Mouse (Mus musculus) embryo, embryonic 10.5 days (tissue): ENCODE data around the gene Dpm3.
"Not testable (repeated sequence)": the region's sequence is repeated elsewhere in the genome, so short reads cannot be mapped to it uniquely, and the experiment has no call there.

Experiments used
- DNase-seq: peaks from one replicate; pipeline ENCODE4 v3.0.0-alpha.2; 2015; ENCODE audit warnings: low spot score

Gene Dpm3

DNA sequence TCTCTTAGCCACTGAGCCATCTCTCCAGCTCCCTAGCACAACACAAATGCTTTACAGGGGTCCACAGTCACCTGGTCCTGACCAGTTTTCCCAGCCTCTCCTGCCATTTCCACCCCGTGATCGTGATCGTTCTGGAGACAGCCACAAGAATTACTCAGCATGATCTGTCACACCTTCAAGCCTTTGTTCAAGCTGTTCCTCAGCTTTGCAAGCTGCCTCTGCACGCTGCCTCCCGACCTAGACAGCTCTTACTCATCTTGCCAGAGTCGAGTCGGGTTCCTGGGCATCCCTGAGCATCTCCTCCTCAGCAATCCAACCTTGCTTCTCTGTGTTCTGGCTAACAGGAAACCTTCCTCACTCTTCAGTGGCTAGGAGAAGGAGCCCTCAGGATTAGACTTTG, at the start of gene Dpm3:
Dpm3 (plus strand) TSS at position 283 of the 400 bp plus-strand sequence.
- no peak for DNase-seq

DNA sequence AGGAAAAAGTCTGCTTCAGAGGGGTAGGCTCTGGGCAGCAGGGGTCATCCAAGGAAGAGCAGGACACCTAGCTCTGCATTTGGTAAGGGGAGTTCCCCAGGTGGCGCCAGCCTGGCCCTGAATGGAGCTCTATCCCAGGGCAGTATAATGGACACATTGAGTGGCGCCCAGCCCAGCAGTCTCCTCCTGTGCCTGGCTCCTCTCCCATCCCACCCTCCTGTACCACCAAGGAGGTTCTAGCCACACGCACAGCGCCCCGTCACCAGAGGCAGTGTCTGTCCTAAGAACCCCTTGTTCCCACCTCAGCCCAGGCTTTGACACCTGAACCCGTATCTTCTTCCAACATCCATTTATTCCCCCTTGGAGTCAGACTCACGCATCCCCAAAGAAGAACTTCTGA, 49.4 kb upstream of the Dpm3 start:
- no peak for DNase-seq

DNA sequence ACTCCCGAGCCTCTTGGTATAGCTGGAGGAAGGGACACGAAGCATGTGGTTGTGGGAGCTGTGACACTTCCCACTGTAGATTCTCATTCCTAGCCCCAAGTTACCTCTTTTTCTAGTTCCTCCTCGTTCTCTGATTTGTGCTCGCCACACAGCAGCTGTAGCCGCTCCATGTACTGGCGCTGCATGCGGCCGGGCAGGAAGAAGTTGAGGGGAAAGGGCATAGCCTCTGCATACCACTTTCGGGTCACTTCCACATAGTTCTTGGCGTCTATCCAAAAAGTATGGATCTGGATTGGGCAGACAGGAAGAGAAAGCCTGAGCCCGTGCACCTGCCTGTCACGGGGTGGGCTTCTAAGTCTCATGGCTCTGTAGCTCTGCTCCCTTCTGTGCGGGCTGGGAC, 49.0 kb upstream of the Dpm3 start:
- DNase-seq, result no peak

DNA sequence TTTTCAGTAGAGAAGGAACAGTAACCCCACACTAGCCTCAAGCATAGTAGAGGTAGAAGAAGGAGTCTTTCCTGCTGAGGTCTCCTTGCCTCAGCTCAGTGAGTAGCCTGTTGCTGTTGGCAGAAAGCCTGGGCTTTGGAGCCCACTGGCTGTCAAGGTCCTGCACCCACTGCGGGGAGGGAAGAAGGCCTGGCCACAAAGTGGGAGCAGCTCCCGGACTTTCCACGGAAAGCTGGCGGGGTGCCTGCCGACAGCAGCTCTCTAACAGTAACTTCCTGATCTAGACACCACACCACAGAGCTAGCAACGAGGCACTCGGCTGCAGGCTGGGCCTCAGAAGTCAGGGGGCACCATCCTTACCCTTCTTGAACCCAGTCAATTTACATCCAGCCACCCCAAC, 48.4 kb upstream of the Dpm3 start:
- DNase-seq, result no peak

DNA sequence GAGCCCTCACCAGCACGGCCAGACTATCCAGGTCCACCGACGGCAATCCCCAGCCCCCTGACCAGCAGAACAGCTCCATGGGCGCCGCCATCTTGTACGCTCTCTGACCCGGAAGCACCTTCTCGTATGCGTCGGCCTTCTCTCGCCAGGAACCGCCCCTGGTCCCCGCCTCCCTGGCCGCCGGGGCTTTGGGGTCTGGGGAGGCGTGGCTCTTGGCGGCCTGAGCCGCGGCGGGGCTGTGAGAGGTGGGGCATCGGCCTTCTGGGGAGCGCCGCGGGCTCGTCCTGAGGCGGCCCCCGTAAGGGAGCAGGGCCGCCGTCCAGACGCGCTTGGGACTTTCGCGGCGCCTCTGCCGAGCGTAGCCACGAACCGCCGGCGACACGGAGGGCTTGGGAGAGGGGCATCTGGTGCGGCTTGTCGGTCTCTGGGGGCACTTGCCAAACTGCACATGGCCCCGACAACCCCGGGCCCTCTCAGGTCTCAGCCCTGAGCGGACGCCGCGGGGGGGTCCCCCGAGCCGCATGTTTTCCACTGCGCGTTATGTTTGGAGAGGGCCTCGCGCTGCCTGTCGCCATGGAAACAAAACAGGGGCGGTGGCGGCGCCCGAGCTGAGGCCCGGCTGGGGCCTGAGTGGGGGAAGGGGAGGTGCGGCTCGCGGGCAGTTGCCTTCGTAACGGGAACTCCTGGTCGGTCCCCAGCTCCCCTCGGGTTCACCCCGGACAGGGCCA, 45.2 kb upstream of the Dpm3 start:
- peak; percentile 98 for DNase-seq

DNA sequence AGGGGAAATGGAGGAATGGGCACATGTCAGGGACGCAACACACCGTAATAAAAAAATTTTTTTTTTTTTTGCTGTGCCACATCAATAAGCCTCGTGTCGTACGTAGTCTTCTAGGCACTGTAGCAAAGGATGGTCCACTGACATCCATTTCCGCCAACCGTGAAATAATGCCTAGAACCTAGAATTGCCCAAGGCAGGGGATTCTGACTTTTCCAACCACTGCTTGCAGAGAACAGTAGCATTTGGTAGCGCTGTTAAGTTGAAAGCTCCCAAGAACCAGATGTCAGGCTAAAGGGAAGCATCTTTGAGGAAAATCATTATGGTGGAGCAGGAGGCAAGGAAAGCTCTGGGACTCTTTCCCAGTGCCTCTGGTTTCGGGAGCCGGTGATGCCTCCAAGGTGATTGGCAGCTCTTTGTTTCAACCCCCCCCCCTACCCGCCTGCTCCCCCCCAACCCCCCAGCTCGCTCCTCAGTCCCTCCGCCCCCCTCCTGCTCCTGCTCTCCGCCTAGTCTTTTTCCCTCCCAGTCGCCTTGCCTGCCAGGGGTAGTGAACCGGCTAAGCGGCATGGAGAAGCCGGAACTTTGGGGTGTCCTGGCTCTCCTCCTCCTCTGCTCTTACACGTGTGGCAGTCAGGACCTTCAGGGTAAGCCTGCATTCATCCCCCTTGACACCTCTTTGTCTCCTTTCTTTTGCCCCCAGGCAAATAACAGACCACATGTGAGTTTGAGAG, 44.3 kb upstream of the Dpm3 start, which contains the start of gene Thbs3:
Thbs3 (plus strand) TSS at position 500 of the 731 bp plus-strand sequence.
- peak; percentile 76 for DNase-seq

DNA sequence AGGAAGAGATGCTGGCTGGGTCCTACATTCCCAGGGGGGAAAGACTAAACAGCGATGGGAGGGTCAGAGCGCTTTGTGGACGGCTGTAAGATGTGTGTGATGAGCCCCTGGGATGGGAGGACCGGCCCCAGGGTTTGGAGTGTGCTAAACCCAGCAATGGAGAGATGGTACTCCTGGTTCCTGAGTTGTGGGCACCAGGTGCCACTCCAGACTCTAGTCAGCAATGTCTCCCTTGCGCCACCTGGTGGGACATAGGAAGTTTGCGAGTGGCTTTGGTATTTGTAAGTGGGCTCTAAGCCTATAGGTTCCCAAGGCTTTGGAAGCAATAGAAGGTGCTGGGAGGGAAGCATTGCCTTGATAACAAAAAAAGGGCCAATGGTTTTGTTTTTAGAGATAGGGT, 43.3 kb upstream of the Dpm3 start:
- DNase-seq, result peak; percentile 97

DNA sequence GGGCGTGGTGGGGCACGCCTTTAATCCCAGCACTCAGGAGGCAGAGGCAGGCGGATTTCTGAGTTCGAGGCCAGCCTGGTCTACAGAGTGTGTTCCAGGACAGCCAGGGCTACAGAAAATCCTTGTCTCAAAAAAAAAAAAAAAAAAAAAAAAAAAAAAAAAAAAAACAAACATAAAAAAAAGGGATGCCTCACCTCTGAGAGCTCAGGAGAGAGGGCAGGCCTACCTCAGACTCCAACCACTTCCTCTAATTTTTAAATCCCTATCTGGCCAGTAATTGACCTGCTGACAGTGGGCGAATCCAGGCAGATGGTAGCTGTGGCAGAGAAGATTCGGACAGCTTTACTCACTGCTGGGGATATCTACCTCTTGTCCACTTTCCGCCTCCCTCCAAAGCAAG, 42.8 kb upstream of the Dpm3 start:
- not testable (repeated sequence) for DNase-seq

DNA sequence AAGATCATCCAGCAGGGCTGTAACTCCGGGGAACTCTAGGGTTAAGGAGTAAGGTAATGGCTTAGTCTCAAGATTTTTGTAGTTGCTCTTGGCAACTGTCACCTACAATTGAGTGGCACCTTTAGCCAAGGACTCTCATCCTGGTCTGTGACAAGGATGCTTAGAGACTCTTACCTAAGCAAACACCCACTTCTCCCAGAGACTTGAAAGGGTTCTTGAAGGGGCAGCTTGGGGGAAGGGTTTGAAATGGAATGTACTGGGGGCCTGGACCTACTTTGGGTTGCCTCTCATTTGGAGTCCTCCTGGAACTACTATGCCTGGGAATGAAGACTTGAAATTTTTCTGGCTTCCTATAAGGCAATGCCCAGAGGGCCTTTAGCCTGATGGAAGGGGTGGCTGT, 40.9 kb upstream of the Dpm3 start:
- DNase-seq, result no peak

DNA sequence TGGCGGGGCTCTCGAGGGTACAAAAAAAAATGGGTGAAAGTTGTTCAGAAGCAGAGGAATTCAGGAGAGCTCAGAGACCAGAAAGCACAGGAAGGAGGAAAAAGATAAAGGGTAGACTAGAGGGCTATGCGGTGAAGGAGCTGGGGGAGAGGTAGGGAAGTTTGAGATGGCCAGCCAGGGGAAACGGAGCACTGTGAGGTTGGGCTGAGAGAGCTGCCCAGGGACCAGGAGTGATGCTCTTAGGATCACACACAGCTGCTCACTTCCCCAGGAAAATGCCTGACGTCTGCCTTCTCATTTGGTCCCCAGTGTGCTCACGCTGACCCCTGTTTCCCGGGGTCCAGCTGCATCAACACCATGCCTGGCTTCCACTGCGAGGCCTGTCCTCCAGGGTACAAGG, 39.6 kb upstream of the Dpm3 start:
- no peak for DNase-seq

DNA sequence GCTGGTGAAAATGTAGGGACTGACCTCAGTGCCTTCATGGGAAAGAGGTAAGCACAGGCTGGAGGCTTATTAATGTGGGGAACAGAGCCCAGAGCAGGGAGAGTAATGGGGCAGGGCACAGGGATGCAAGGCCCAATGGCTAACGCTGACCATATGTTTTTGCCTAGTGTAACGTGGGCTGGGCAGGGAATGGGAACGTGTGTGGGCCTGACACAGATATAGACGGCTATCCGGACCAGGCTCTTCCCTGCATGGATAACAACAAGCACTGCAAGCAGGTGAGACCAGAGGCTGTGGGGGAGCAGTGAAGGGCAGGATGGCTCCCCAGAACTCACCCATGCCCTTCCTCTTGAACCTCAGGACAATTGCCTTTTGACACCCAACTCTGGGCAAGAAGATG, 38.0 kb upstream of the Dpm3 start:
- DNase-seq, result no peak

DNA sequence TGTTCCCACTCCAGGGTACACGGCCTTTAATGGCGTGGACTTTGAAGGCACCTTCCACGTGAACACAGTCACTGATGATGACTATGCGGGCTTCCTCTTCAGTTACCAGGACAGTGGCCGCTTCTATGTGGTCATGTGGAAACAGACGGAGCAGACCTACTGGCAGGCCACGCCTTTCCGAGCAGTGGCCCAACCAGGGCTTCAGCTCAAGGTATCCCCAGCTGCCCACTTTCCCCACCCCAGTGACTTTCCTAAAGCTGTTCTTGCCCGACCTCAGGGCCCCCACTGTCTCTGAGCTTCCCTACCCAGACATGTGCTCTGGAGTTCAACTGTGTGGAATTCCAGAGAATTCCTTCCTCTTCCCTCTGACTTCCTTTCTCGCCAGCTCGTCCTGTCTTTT, 34.4 kb upstream of the Dpm3 start:
- no peak for DNase-seq

DNA sequence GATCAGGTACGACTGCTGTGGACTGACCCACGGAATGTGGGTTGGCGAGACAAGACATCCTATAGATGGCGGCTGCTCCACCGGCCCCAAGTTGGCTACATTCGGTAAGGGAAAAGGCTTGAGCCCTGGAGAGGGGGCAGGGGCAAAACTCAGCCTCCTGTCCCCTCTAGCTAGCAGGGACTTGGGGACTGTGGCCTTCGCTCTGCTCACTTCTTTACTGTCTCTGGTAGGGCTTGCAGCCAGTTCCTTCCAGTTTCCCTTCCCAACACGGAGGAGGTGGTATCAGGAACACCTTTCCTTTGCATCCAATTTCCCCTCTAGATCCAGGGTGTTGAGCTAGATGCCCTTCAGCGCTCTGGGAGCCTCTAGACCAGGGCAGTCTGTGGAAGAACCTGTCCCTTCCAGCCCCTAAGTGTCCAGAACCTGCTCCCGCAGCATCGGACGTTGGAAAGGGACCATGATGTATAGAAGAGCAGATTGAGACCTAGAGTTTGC, 33.8 kb upstream of the Dpm3 start:
- no peak for DNase-seq

DNA sequence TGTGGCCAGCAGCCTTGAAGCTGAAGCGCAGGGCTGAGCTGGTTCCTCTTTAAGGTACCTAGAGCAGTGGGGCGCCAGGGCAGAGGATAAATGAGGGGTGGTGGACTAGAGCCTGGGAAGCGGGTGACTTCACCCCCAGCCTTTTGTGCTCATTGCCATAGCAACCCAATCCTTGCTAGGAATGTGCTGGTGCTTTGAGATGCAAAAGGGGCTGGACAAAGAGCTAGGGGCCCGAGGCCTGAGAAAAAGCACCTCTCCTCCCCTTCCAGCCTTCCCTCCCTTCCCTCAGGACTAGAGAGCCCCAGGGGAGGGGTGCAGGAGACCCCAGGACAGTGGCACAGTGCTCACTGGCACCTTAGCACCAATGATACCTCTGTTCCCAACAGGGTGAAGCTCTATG, 33.2 kb upstream of the Dpm3 start:
- DNase-seq, result peak; percentile 92

DNA sequence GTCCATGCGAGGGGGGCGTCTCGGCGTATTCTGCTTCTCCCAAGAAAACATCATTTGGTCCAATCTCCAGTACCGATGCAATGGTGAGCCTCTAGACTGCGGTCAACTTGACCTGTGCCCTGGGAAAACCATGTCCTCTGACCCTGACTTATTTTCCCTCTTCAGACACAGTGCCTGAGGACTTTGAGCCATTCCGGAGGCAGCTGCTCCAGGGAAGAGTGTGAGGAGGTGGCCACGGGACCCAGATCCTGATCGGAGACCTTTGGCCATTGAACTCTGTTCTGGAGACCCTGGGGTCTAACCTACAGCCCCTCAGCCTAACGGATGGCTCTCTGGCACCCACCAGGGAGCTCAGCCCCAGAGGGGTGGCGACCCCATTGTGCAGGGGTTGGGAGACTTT, 32.8 kb upstream of the Dpm3 start:
- DNase-seq, result no peak

DNA sequence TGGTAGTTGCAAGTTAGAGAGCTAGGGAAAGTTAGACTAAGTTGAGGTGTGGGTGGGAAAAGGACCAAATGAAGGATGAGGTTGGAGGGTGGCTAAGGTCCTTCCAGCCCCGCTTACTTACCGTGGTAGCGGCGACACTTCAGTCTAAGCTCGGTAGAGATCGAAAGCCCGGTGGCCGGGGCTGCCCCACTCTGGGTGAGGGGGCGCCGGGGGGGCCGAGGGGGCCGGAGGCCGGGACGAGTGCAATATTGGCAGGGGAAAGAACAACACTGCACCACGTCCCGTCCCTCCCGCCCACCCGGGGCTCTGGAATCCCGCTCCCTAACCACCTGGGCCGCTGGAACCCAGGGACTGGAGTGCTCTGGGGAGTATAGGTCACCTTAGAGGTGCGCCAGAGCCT, 32.3 kb upstream of the Dpm3 start, which contains the start of gene Mtx1:
Mtx1 (minus strand) TSS at position 189 of the 400 bp plus-strand sequence.
- no peak for DNase-seq

DNA sequence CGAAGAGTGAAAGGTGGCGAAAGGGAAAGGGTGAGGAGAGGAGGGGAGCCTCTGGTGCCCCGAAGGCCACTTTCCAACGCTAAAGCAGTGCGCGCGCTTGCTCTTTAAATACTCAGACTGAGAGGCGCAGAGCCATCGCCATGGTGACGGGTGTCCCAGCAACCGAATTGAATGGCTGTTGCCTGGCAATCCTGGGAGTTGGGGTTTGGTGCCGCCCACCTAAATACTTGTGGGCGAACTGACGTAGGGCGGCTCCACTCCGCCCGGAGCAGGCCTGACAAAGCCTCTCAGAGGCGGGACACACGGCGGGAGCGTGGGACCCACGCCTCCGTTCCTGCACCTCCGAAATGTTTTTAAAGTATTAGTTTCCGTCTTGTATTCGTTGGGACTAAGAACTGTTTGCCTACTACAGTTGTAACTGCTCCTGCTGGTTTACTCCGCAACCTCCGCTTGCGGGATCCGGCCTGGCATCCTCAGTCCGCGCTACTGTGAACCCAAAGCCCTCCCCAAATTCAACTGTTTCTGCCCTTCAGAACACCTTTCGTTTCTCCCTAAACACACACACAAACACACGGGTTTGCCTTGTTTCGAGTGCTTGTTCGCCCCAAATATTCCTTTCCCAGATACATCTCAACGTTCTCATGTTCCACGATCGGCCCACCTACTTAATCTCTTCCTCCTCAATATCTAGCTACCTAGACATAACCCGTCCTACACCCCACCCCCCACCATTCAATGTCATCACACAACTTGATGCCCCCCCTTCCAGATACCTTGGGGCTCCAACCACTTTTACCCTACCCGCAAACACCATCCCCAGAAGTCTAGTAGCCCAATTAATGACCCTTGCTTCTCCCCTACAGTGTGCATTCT, 31.6 kb upstream of the Dpm3 start:
- DNase-seq, result peak; percentile 99

DNA sequence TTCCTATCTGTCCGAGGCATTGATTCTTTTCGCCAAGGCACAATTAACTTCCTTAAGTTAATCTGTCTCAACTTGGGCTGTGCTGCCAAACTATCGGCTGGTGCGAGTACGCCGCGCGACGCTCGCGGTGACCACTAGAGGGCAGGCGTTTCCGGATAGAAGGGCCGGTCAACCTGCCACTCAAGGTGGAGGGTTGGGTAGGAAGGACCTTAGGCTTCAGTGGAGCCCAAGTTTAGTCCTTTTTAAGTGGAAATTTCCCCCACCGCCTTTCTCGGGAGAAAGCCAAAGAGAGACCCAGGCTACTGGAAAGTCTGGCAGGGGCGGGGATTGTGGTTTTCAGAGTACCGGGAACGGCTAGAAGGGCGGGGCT, 31.0 kb upstream of the Dpm3 start:
- peak; percentile 93 for DNase-seq

DNA sequence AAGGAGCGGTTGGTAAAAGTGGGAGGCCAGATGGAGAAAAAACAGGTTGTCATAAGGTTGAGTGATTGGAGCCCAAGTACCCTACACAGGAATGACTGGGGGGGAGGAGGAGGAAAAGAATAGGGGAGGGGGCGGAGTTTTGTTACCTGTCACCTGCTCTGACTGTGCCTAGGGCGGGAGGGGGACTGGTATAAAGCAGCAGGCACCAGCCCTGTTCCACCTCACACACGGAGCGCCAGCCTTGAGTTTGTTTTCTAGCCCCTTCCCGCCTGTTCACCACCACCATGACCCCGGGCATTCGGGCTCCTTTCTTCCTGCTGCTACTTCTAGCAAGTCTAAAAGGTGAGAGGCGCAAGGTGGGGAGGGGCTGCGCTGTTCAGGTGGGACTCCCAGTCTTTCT, 30.3 kb upstream of the Dpm3 start, which contains the start of gene Muc1:
Muc1 (plus strand) TSS at position 222 of the 400 bp plus-strand sequence.
- no peak for DNase-seq

DNA sequence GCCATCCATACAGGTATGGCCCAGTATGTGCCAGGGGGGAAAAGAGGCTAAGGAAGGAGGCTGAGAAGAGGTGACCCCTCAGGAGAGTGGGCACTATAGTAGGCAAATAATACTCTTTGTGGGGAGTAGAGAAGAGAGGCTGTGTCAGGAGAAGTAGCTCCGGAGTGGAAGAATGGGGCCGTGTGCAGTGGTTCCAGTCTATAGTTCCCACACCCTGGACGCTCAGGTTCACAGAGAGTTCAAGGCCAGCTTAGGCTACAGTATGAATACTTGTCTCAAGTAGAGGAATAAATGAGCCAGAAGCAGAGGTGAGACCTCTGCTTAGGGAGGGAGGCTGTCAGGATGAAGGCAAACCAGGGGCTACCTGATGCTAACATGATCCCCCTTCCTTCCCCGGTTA, 29.9 kb upstream of the Dpm3 start:
- DNase-seq, result no peak

DNA sequence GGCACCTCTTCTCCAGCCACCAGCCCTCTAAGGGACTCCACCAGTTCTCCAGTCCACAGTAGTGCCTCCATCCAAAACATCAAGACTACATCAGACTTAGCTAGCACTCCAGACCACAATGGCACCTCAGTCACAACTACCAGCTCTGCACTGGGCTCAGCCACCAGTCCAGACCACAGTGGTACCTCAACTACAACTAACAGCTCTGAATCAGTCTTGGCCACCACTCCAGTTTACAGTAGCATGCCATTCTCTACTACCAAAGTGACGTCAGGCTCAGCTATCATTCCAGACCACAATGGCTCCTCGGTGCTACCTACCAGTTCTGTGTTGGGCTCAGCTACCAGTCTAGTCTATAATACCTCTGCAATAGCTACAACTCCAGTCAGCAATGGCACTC, 28.6 kb upstream of the Dpm3 start:
- no peak for DNase-seq

DNA sequence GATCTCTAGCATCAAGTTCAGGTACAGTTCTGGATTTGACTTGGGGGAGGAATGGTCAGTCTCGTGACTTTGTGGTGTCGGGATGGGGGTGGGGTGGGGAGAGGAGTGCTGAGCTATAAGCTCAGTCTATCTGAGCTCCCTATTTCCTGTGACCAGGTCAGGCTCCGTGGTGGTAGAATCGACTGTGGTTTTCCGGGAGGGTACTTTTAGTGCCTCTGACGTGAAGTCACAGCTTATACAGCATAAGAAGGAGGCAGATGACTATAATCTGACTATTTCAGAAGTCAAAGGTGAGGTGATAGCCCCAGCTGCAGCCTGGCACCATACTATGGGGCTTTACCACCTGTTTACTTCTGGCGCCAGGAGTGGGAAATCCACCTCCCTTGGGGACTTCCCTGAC, 27.8 kb upstream of the Dpm3 start:
- DNase-seq, result no peak
